In genomic region chr2:50066246-50066967, GRCm38 (mm10) we compare ENCODE assay signal across 8 mouse cellular contexts. TPM values are rescaled to one million over a fixed set of nuclear protein-coding genes. Genes with fewer than 3 reads are reported as not detected.
DNase-seq lines count a peak whose midpoint lies in the region; ATAC-seq and TF ChIP-seq lines count a peak whose summit lies in the region.

Lypd6 (plus strand) TSS chr2:50066429.

- 1% methylated on average over 76 of the region's 76 CpGs for WGBS in hindbrain, embryonic 13.5 days

- peak; percentile 97 for ATAC-seq in hindbrain, embryonic 13.5 days (ENCODE audit: low FRiP score)

- H3K4me2 ChIP-seq in hindbrain, embryonic 13.5 days: peak within 1 kb of the TSS; percentile 91

- H3K9me3 ChIP-seq in ES-E14 (ENCODE audit: control insufficient read depth, insufficient read depth, low read depth, low read length): no peaks in the 10 kb centered on the region
- no peaks in the 10 kb centered on the region for H3K9me3 ChIP-seq in hindbrain, embryonic 13.5 days

- H3K4me3 ChIP-seq in ES-E14 (ENCODE audit: insufficient read depth in 1 of 2, low read depth in 1 of 2, low read length in 2 of 2, poor library complexity in 1 of 2, severe bottlenecking in 1 of 2): peak within 1 kb of the TSS; percentile 77 to 83
- peak within 1 kb of the TSS; percentile 56 for H3K4me3 ChIP-seq in hindbrain, embryonic 13.5 days

- H3K4me1 ChIP-seq in ES-E14 (ENCODE audit: control insufficient read depth in 2 of 2, insufficient read depth in 2 of 2, low read length in 2 of 2, poor library complexity in 1 of 2): no peaks in the 10 kb centered on the region
- peaks cover 13% of the 10 kb centered on the region for H3K4me1 ChIP-seq in hindbrain, embryonic 13.5 days (replicated peaks)

- no peak within 1 kb of the TSS for H3K27ac ChIP-seq in ES-E14 (ENCODE audit: insufficient read depth, low read depth, low read length, poor library complexity, severe bottlenecking)
- H3K27ac ChIP-seq in hindbrain, embryonic 13.5 days: no peak within 1 kb of the TSS

- in situ Hi-C loops in ES-E14 (cut with MboI; ENCODE audit: low sequenced_read_pairs in 2 of 2, unreplicated experiment in 2 of 2): no loop called here

- H3K36me3 ChIP-seq in ES-E14 (ENCODE audit: control insufficient read depth, insufficient read depth, low read length, poor library complexity, severe bottlenecking): no peaks in the 10 kb centered on the region
- no peaks in the 10 kb centered on the region for H3K36me3 ChIP-seq in hindbrain, embryonic 13.5 days

- H3K27me3 ChIP-seq in hindbrain, embryonic 13.5 days: peaks cover 12% of the 10 kb centered on the region

- DNase-seq in ES-E14 (ENCODE audit: low read depth, low spot score): peak; percentile 68
- DNase-seq in cerebellum, postnatal 25 days: peak; percentile 51 to 67
- peak; percentile 7 to 65 for DNase-seq in frontal cortex, postnatal 36 days (ENCODE audit: low spot score in 2 of 2)
- DNase-seq in left cerebral cortex, adult 18-20 months (ENCODE audit: low spot score in 2 of 2): peak; percentile 37 to 56
- peak; percentile 47 for DNase-seq in lung, postnatal 25 days (ENCODE audit: low spot score)
- DNase-seq in retina, postnatal 7 days (ENCODE audit: low read depth, low spot score): peak; percentile 60
- no peak for DNase-seq in MN1 (ENCODE audit: low spot score)

- H3K9ac ChIP-seq in ES-E14 (ENCODE audit: insufficient read depth, low read depth, low read length, poor library complexity, severe bottlenecking): peak within 1 kb of the TSS; percentile 54
- H3K9ac ChIP-seq in hindbrain, embryonic 13.5 days: peak within 1 kb of the TSS; percentile 65

TF ChIP-seq in ES-E14, 5 proteins besides CTCF, POLR2A, EP300 and RAD21:
- TF ChIP-seq ZNF384 (IDR thresholded peaks at IDR 0.05; ENCODE audit: low read depth, low read length) (no peak), HCFC1 (IDR thresholded peaks at IDR 0.05; ENCODE audit: borderline replicate concordance, insufficient read depth, low read length) (no peak), CHD2 (IDR thresholded peaks at IDR 0.05; ENCODE audit: low read depth, low read length) (no peak), MAFK (IDR thresholded peaks at IDR 0.05; ENCODE audit: insufficient read depth, low read depth, low read length) (no peak), ZC3H11A (IDR thresholded peaks at IDR 0.05; ENCODE audit: borderline replicate concordance, low read depth, low read length) (no peak)

RNA-seq across cellular contexts. Expression of gene Lypd6, which starts in this region (rescaled TPM):
- total RNA-seq in ES-E14 (2012; rRNA removed): 1.5 and 3.1 TPM in 2 replicates
- polyA plus RNA-seq in hindbrain, embryonic 13.5 days (2015; fragmentation: Nextera tagmentation; extraction: Ambion mirVana): 4.4 and 5.5 TPM in 2 replicates
- total RNA-seq in left cerebral cortex, adult 18-20 months (2021): 10 to 100 TPM; 22.2 to 22.8 TPM
